Mouse (Mus musculus): ENCODE results near the gene Akirin1. TPM values are rescaled to one million over a fixed set of nuclear protein-coding genes. Genes with fewer than 3 reads are reported as not detected.

Gene Akirin1
- polyA plus RNA-seq (2012; fragmentation: generic; extraction: Trizol): 30.0 TPM

DNA sequence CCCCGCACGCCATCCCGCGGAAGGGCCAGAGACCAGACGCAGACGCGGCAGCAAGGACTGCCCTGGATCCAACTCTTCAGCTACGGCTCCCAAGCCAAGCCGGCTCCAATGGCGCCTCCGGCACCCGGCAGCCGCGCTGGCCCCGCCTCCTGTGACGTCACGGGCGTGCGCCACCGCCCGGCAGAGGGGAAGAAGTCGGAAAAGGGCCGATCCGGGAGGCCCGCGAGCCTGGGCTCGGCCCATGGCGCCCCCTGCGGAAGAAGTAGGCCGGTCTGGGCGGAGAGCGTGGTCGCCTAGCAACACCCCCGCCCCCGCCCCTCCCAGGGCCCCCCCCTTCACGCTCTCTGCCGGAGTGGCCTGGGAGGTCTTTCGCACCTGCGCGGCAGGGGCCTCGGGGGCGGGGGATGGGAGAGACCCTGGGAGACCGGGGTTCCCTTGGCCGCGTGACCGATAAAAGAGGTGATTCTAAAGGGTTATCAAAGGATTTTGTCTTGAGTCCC lies at the start of gene Akirin1:
Gene Akirin1, minus strand, starts transcription at position 194 of the 500 bp plus-strand sequence.
- peaks cover 4% of the 10 kb centered on the region for H3K36me3 ChIP-seq (ENCODE audit: control insufficient read depth, insufficient read depth)

DNA sequence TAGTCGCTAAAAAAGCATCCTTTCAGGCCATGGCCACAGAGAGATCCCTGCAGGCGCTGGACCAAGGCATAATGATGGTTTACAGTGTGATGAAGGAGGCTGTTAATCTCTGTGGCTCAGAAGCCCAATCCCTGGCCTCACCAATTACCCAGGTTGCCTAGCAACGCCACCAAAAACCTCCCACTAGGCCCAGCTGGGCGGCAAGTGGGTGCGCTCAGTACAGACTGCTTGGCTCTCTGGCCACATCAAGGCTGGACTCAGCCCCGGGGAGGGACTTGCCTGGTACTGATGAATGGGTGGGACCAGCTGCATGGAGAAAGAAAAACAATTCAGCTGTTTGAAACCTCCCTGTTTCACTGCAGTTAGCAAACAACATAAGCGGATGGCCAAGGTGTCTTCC lies 47.7 kb upstream of the Akirin1 start:
- H3K4me2 ChIP-seq (ENCODE audit: low read depth): no peak overlapping the region
- no peaks in the 10 kb centered on the region for H3K79me2 ChIP-seq (ENCODE audit: control insufficient read depth, insufficient read depth)
- H3K36me3 ChIP-seq (ENCODE audit: control insufficient read depth, insufficient read depth): no peaks in the 10 kb centered on the region
- no peak overlapping the region for H3ac ChIP-seq (ENCODE audit: control insufficient read depth, insufficient read length)
- no peaks in the 10 kb centered on the region for H3K27me3 ChIP-seq (ENCODE audit: control insufficient read depth, insufficient read depth, insufficient read length)
- TF ChIP-seq TCF3 (IDR thresholded peaks at IDR 0.05; ENCODE audit: insufficient read length, low read depth): no peak
- peak in 1 of 3 experiments; percentile 23 for TF ChIP-seq MYOG (IDR thresholded peaks at IDR 0.05; ENCODE audit: control insufficient read depth in 1 of 3, insufficient read depth in 1 of 3, insufficient read length in 2 of 3, low read depth in 2 of 3)
- TF ChIP-seq MYOD1 (IDR thresholded peaks at IDR 0.05; ENCODE audit: control insufficient read depth in 1 of 3, insufficient read length in 2 of 3, low read depth in 2 of 3): peak in 2 of 3 experiments; percentile 16 to 26
- H3K4me3 ChIP-seq: no peak overlapping the region

More for the DNA sequence above, at the start of gene Akirin1:
- Histone ChIP-seq H3K79me2 (ENCODE audit: control insufficient read depth, insufficient read depth) (peaks cover 46% of the 10 kb centered on the region), H3K4me2 (ENCODE audit: low read depth) (peak within 1 kb of the TSS; percentile 96), H3K4me3 (peak within 1 kb of the TSS; percentile 87), H3K27me3 (ENCODE audit: control insufficient read depth, insufficient read depth, insufficient read length) (no peaks in the 10 kb centered on the region), H3ac (ENCODE audit: control insufficient read depth, insufficient read length) (peak within 1 kb of the TSS; percentile 91)
- TF ChIP-seq MYOG (IDR thresholded peaks at IDR 0.05; ENCODE audit: control insufficient read depth in 1 of 3, insufficient read depth in 1 of 3, insufficient read length in 2 of 3, low read depth in 2 of 3) (peak in 1 of 3 experiments; percentile 33), MYOD1 (IDR thresholded peaks at IDR 0.05; ENCODE audit: control insufficient read depth in 1 of 3, insufficient read length in 2 of 3, low read depth in 2 of 3) (peak in 1 of 3 experiments; percentile 9), SRF (IDR thresholded peaks at IDR 0.05; ENCODE audit: control insufficient read depth, insufficient read length, low read depth) (no peak), POLR2AphosphoS2 (IDR thresholded peaks at IDR 0.05; ENCODE audit: insufficient read length, low read depth) (peak; percentile 85), MAX (IDR thresholded peaks at IDR 0.05; ENCODE audit: low read depth) (no peak), POLR2A (IDR thresholded peaks at IDR 0.05; ENCODE audit: insufficient read length, low read depth) (peak; percentile 88), USF1 (IDR thresholded peaks at IDR 0.05; ENCODE audit: low read depth) (no peak), E2F4 (IDR thresholded peaks at IDR 0.05; ENCODE audit: insufficient read depth) (peak; percentile 10), TCF12 (IDR thresholded peaks at IDR 0.05; ENCODE audit: insufficient read depth, poor library complexity, severe bottlenecking) (no peak)

- no peaks in the 10 kb centered on the region for H3K36me3 ChIP-seq (ENCODE audit: control insufficient read depth, insufficient read depth)
- TF ChIP-seq REST (IDR thresholded peaks at IDR 0.05; ENCODE audit: insufficient read depth, insufficient read length): no peak
- TF ChIP-seq TCF12 (IDR thresholded peaks at IDR 0.05; ENCODE audit: insufficient read depth, poor library complexity, severe bottlenecking): no peak
- no peak for TF ChIP-seq E2F4 (IDR thresholded peaks at IDR 0.05; ENCODE audit: insufficient read depth)
- TF ChIP-seq MYOG (IDR thresholded peaks at IDR 0.05; ENCODE audit: control insufficient read depth in 1 of 3, insufficient read depth in 1 of 3, insufficient read length in 2 of 3, low read depth in 2 of 3): no peak
- TF ChIP-seq MYOD1 (IDR thresholded peaks at IDR 0.05; ENCODE audit: control insufficient read depth in 1 of 3, insufficient read length in 2 of 3, low read depth in 2 of 3): no peak
- TF ChIP-seq POLR2AphosphoS2 (IDR thresholded peaks at IDR 0.05; ENCODE audit: insufficient read length, low read depth): no peak
- no peak for TF ChIP-seq USF1 (IDR thresholded peaks at IDR 0.05; ENCODE audit: low read depth)
- TF ChIP-seq CEBPB (IDR thresholded peaks at IDR 0.05; ENCODE audit: insufficient read depth, poor library complexity, severe bottlenecking): no peak
- no peak for TF ChIP-seq POLR2A (IDR thresholded peaks at IDR 0.05; ENCODE audit: insufficient read length, low read depth)
- no peak for TF ChIP-seq TCF3 (IDR thresholded peaks at IDR 0.05; ENCODE audit: insufficient read length, low read depth)
- TF ChIP-seq MAX (IDR thresholded peaks at IDR 0.05; ENCODE audit: low read depth): no peak
- TF ChIP-seq SRF (IDR thresholded peaks at IDR 0.05; ENCODE audit: control insufficient read depth, insufficient read length, low read depth): no peak
- no peak overlapping the region for H3K4me2 ChIP-seq (ENCODE audit: low read depth)
- H3ac ChIP-seq (ENCODE audit: control insufficient read depth, insufficient read length): no peak overlapping the region
- no peaks in the 10 kb centered on the region for H3K27me3 ChIP-seq (ENCODE audit: control insufficient read depth, insufficient read depth, insufficient read length)
- H3K4me3 ChIP-seq: no peak overlapping the region
- H3K79me2 ChIP-seq (ENCODE audit: control insufficient read depth, insufficient read depth): no peaks in the 10 kb centered on the region
These were observed 47.3 kb upstream of the Akirin1 start for GRCm38 (mm10) chr4:123797403-123797802.

GRCm38 (mm10) chr4:123795057-123795456 lies 44.9 kb upstream of the Akirin1 start:
- Histone ChIP-seq H3K27me3 (ENCODE audit: control insufficient read depth, insufficient read depth, insufficient read length) (no peaks in the 10 kb centered on the region), H3K4me2 (ENCODE audit: low read depth) (no peak overlapping the region), H3K4me3 (no peak overlapping the region), H3K79me2 (ENCODE audit: control insufficient read depth, insufficient read depth) (no peaks in the 10 kb centered on the region), H3ac (ENCODE audit: control insufficient read depth, insufficient read length) (no peak overlapping the region), H3K36me3 (ENCODE audit: control insufficient read depth, insufficient read depth) (no peaks in the 10 kb centered on the region)
- TF ChIP-seq USF1 (IDR thresholded peaks at IDR 0.05; ENCODE audit: low read depth) (no peak), POLR2AphosphoS2 (IDR thresholded peaks at IDR 0.05; ENCODE audit: insufficient read length, low read depth) (no peak), MYOD1 (IDR thresholded peaks at IDR 0.05; ENCODE audit: control insufficient read depth in 1 of 3, insufficient read length in 2 of 3, low read depth in 2 of 3) (no peak), TCF3 (IDR thresholded peaks at IDR 0.05; ENCODE audit: insufficient read length, low read depth) (no peak), REST (IDR thresholded peaks at IDR 0.05; ENCODE audit: insufficient read depth, insufficient read length) (no peak), SRF (IDR thresholded peaks at IDR 0.05; ENCODE audit: control insufficient read depth, insufficient read length, low read depth) (no peak)

GRCm38 (mm10) chr4:123793136-123793535 lies 43.0 kb upstream of the Akirin1 start:
- Histone ChIP-seq H3K4me2 (ENCODE audit: low read depth) (no peak overlapping the region), H3K27me3 (ENCODE audit: control insufficient read depth, insufficient read depth, insufficient read length) (no peaks in the 10 kb centered on the region), H3K36me3 (ENCODE audit: control insufficient read depth, insufficient read depth) (no peaks in the 10 kb centered on the region), H3K79me2 (ENCODE audit: control insufficient read depth, insufficient read depth) (no peaks in the 10 kb centered on the region), H3ac (ENCODE audit: control insufficient read depth, insufficient read length) (no peak overlapping the region), H3K4me3 (no peak overlapping the region)
- no peak for TF ChIP-seq SRF (IDR thresholded peaks at IDR 0.05; ENCODE audit: control insufficient read depth, insufficient read length, low read depth)
- TF ChIP-seq TCF3 (IDR thresholded peaks at IDR 0.05; ENCODE audit: insufficient read length, low read depth): no peak
- TF ChIP-seq MYOD1 (IDR thresholded peaks at IDR 0.05; ENCODE audit: control insufficient read depth in 1 of 3, insufficient read length in 2 of 3, low read depth in 2 of 3): no peak
- TF ChIP-seq TCF12 (IDR thresholded peaks at IDR 0.05; ENCODE audit: insufficient read depth, poor library complexity, severe bottlenecking): no peak
- TF ChIP-seq MAX (IDR thresholded peaks at IDR 0.05; ENCODE audit: low read depth): no peak
- no peak for TF ChIP-seq USF1 (IDR thresholded peaks at IDR 0.05; ENCODE audit: low read depth)
- TF ChIP-seq E2F4 (IDR thresholded peaks at IDR 0.05; ENCODE audit: insufficient read depth): no peak
- no peak for TF ChIP-seq MYOG (IDR thresholded peaks at IDR 0.05; ENCODE audit: control insufficient read depth in 1 of 3, insufficient read depth in 1 of 3, insufficient read length in 2 of 3, low read depth in 2 of 3)
- TF ChIP-seq POLR2AphosphoS2 (IDR thresholded peaks at IDR 0.05; ENCODE audit: insufficient read length, low read depth): no peak
